Mouse (Mus musculus) limb, embryonic 14.5 days (tissue): ENCODE results near the gene Gm5737. TPM values are rescaled to one million over a fixed set of nuclear protein-coding genes. Genes with fewer than 3 reads are reported as not detected.

Experiments used
- ATAC-seq: fragments of 200-750 bp; cut with Nextera tagmentation; 2 replicates; pipeline ENCODE4 v1.8.0; 2017; ENCODE audit warnings: low read depth, moderate number of reproducible peaks, moderate TSS enrichment; ENCODE audit not compliant: low FRiP score
- DNase-seq: peaks from one replicate; pipeline ENCODE4 v3.0.0-alpha.2; 2015; ENCODE audit warnings: low spot score
- H3K27ac ChIP-seq: fragments of 300-500 bp; sonication (generic); replicated peaks from 2 replicates; pipeline ENCODE4 v1.5.1; 2014; ENCODE audit warnings: low read depth, mild to moderate bottlenecking, low read length, moderate library complexity, mixed read lengths
- H3K27me3 ChIP-seq: fragments of 300-500 bp; sonication (generic); 2 replicates; pipeline ENCODE4 v1.6.1; 2014; ENCODE audit warnings: low read length, mixed read lengths; ENCODE audit not compliant: control insufficient read depth, insufficient read depth
- H3K36me3 ChIP-seq: fragments of 300-500 bp; sonication (generic); 2 replicates; pipeline ENCODE4 v1.6.1; 2014; ENCODE audit warnings: mild to moderate bottlenecking, low read length, moderate library complexity, mixed read lengths; ENCODE audit not compliant: control insufficient read depth, insufficient read depth
- H3K4me1 ChIP-seq: fragments of 300-500 bp; sonication (generic); 2 replicates; pipeline ENCODE4 v1.6.1; 2014; ENCODE audit warnings: antibody characterized with exemption, low read length, mixed read lengths; ENCODE audit not compliant: control insufficient read depth, insufficient read depth
- H3K4me2 ChIP-seq: fragments of 300-500 bp; sonication (generic); replicated peaks from 2 replicates; pipeline ENCODE4 v1.6.1; 2014; ENCODE audit warnings: low read depth, mild to moderate bottlenecking, low read length, moderate library complexity; ENCODE audit not compliant: severe bottlenecking
- H3K4me3 ChIP-seq: fragments of 300-500 bp; sonication (generic); replicated peaks from 2 replicates; pipeline ENCODE4 v1.5.1; 2014; ENCODE audit warnings: low read length
- H3K9ac ChIP-seq: fragments of 300-500 bp; sonication (generic); 2 replicates; pipeline ENCODE4 v1.6.1; 2014; ENCODE audit warnings: mild to moderate bottlenecking, low read depth, low read length, moderate library complexity; ENCODE audit not compliant: severe bottlenecking
- H3K9me3 ChIP-seq: fragments of 300-500 bp; sonication (generic); 2 replicates; pipeline ENCODE4 v1.6.1; 2016; ENCODE audit warnings: low read length; ENCODE audit not compliant: control insufficient read depth
- POLR2A ChIP-seq: fragments of 200-500 bp; IDR thresholded peaks from 2 replicates; pipeline ENCODE4 v1.8.0; 2012; ENCODE audit warnings: inconsistent platforms, mild to moderate bottlenecking, moderate library complexity, borderline replicate concordance; ENCODE audit not compliant: insufficient read depth, insufficient read length; ENCODE audit errors: extremely low read depth
- WGBS: fragments of 180-500 bp; shearing (Covaris S2); extraction: QIAGEN DNeasy Blood & Tissue Kit; methylation state at CpG from one replicate; pipeline ENCODE4 v1.1.7; 2014; 5-methylcytosine and 5-hydroxymethylcytosine counted together
- polyA plus RNA-seq, 2 experiments: library from polyadenylated mRNA; depleted of rRNA in 1 of 2; stranded (reverse) in 1 of 2; unstranded in 1 of 2; fragments of >200 nt; fragmentation: Nextera tagmentation in 1 of 2; extraction: Ambion mirVana in 1 of 2; gene quantifications; 2 replicates each; pipeline versions ENCODE4 v1.2.1 to v1.2.3; 2012 to 2014

The Gm5737 gene
- polyA plus RNA-seq, 2 experiments, result not detected

DNA sequence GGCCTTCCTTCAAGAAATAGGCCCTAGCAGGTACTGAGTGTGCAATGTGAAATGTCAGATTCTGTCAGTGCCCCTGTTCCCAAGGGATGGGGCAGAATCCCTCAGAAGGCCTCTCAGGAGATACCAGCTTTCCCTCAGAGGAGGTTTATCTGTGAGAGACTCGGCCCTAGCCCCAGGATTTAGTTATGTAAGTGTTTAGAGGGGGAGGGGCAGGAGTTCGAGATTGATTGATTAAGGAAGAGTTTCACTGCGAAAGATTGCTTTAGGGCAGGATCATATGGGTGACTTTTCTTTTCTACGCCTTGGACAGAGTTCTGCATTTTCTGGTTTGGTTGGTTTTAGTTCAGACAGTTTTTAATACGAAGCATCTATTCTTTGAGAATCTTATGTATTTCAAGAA lies 51.3 kb downstream of the Gm5737 start:
- no peaks in the 10 kb centered on the region for H3K9me3 ChIP-seq
- no peak overlapping the region for H3K4me2 ChIP-seq
- peaks cover 43% of the 10 kb centered on the region for H3K4me1 ChIP-seq
- no peaks in the 10 kb centered on the region for H3K27me3 ChIP-seq
- no peak overlapping the region for H3K4me3 ChIP-seq
- ATAC-seq (no peak), DNase-seq (no peak)
- H3K27ac ChIP-seq, result no peak overlapping the region
- WGBS, result 30% methylated on average over 5 of the region's 5 CpGs
- H3K36me3 ChIP-seq, result peaks cover 6% of the 10 kb centered on the region
- no peak for TF ChIP-seq POLR2A
- no peak overlapping the region for H3K9ac ChIP-seq

DNA sequence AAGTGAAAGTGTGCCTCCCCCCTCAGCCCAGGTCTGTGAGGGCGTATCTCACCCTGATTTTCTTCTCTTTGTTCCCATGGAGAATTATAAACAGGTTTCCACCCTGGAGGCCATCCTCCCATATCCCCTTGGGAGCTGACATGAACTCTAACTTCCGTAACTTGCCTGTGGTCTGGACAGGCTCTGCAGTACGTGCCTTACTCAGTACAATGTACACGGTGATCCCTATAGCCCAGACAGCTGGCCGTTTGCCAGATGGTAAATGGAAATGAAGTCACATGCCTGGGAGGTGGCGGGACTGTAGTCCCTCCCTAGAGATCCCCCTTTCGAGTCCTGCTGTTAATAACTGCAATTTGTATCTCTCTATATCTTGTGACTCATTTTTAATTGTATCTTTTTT lies 52.9 kb downstream of the Gm5737 start:
- DNase-seq (peak; percentile 80), ATAC-seq (peak; percentile 79; the same call in 1 of the 2 replicates)
- 6% methylated on average over 7 of the region's 7 CpGs for WGBS
- H3K27ac ChIP-seq, result no peak overlapping the region
- H3K4me3 ChIP-seq, result no peak overlapping the region
- no peaks in the 10 kb centered on the region; the same call in 1 of the 2 replicates for H3K36me3 ChIP-seq
- no peaks in the 10 kb centered on the region for H3K27me3 ChIP-seq
- H3K4me2 ChIP-seq, result 0 out of 2 replicates have a peak overlapping the region, but pooled peaks have one; percentile 11
- H3K4me1 ChIP-seq, result peaks cover 52% of the 10 kb centered on the region
- no peaks in the 10 kb centered on the region for H3K9me3 ChIP-seq
- H3K9ac ChIP-seq, result no peak overlapping the region
- no peak for TF ChIP-seq POLR2A

GRCm38 (mm10) chr7:120865832-120866231 lies 53.7 kb downstream of the Gm5737 start:
- no peaks in the 10 kb centered on the region; the same call in 1 of the 2 replicates for H3K36me3 ChIP-seq
- H3K9ac ChIP-seq, result no peak overlapping the region
- H3K4me1 ChIP-seq, result peaks cover 54% of the 10 kb centered on the region
- H3K27me3 ChIP-seq, result no peaks in the 10 kb centered on the region
- no peak for DNase-seq
- ATAC-seq, result no peak
- no peak overlapping the region for H3K4me3 ChIP-seq
- H3K4me2 ChIP-seq, result no peak overlapping the region
- TF ChIP-seq POLR2A, result no peak
- no peaks in the 10 kb centered on the region for H3K9me3 ChIP-seq
- 53% methylated on average over 4 of the region's 4 CpGs for WGBS
- 0 out of 2 replicates have a peak overlapping the region, but pooled peaks have one; percentile 14 for H3K27ac ChIP-seq

GRCm38 (mm10) chr7:120866684-120867083 lies 54.5 kb downstream of the Gm5737 start:
- WGBS, result 74% methylated on average over 2 of the region's 2 CpGs
- DNase-seq (no peak), ATAC-seq (no peak)

DNA sequence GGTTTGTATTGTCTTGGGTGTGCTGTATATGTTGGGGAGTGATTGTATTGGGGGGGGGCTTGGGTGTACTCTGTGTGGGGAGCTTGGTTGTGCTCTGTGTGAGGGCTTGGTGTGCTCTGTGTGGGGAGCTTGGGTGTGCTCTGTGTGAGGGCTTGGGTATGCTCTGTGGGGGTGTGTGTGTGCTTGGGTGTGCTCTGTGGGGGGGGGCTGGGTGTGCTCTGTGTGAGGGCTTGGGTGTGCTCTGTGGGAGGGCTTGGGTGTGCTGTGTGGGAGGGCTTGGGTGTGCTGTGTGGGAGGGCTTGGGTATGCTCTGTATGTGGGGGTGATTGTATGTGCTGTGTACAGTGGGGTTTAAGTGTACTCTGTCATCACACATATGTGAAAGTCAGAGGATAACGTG lies 55.6 kb downstream of the Gm5737 start:
- Histone ChIP-seq H3K4me2 (no peak overlapping the region), H3K4me3 (no peak overlapping the region), H3K27ac (no peak overlapping the region), H3K9me3 (no peaks in the 10 kb centered on the region), H3K4me1 (peaks cover 42% of the 10 kb centered on the region), H3K36me3 (peaks cover 4% of the 10 kb centered on the region), H3K27me3 (no peaks in the 10 kb centered on the region), H3K9ac (no peak overlapping the region)
- DNase-seq, result no peak
- 88% methylated on average over 1 of the region's 1 CpGs for WGBS
- no peak for TF ChIP-seq POLR2A
- no peak for ATAC-seq

More at GRCm38 (mm10) chr7:120866684-120867083, 54.5 kb downstream of the Gm5737 start:
- no peaks in the 10 kb centered on the region for H3K27me3 ChIP-seq
- no peak overlapping the region for H3K4me3 ChIP-seq
- peaks cover 53% of the 10 kb centered on the region for H3K4me1 ChIP-seq
- no peak for TF ChIP-seq POLR2A
- no peak overlapping the region for H3K9ac ChIP-seq
- H3K27ac ChIP-seq, result no peak overlapping the region
- H3K4me2 ChIP-seq, result no peak overlapping the region
- H3K9me3 ChIP-seq, result no peaks in the 10 kb centered on the region
- H3K36me3 ChIP-seq, result peaks cover 4% of the 10 kb centered on the region
